Mouse (Mus musculus): ENCODE results near the gene Cacna1c. TPM values are rescaled to one million over a fixed set of nuclear protein-coding genes. Genes with fewer than 3 reads are reported as not detected.

Cacna1c gene
- polyA plus RNA-seq, 1 experiment = 1.0 TPM

DNA sequence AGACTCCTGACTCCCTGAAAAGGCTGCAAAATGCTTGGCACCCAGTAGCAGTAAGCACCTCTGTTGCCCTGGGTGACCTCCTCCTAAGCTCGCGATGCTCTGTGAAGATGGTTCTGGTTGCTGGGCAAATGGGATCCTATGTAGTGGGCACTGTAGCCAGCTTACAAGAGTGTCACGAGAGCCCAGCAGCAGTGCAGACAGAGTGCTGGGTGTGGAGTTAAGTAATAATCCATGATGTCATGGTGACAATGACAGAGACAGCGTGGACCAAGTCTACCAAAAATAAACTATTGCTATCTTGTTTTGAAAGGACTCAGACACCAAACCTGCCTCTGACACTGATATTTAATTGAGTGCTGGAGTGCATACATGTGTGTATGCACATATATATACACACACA is 5.4 kb upstream of the Cacna1c start:
- 0 out of 2 replicates have a peak, but pooled peaks cover 2% of the 10 kb centered on the region for H3K9me3 ChIP-seq (replicated peaks; ENCODE audit: control insufficient read depth, insufficient read depth, low read length, poor library complexity, severe bottlenecking)
- no peak overlapping the region for H3K27ac ChIP-seq (ENCODE audit: insufficient read depth, low read length)
- no peak overlapping the region for H3K9ac ChIP-seq (ENCODE audit: low read depth, poor library complexity, severe bottlenecking)
- H3K27me3 ChIP-seq (ENCODE audit: control insufficient read depth, insufficient read depth, low read length, poor library complexity, severe bottlenecking) = no peaks in the 10 kb centered on the region
- H3K4me1 ChIP-seq (ENCODE audit: control insufficient read depth, insufficient read depth, low read length) = peaks cover 3% of the 10 kb centered on the region
- H3K36me3 ChIP-seq (ENCODE audit: control insufficient read depth, insufficient read depth, low read length, poor library complexity, severe bottlenecking) = no peaks in the 10 kb centered on the region; the same call in 1 of the 2 replicates
- no peak overlapping the region for H3K4me3 ChIP-seq (ENCODE audit: low read depth, low read length)
- TF ChIP-seq EP300 (IDR thresholded peaks at IDR 0.05; ENCODE audit: insufficient read depth, low read depth, low read length) = no peak
- TF ChIP-seq CTCF (IDR thresholded peaks at IDR 0.05; ENCODE audit: low read depth, low read length) = no peak
- no peak for TF ChIP-seq POLR2A (IDR thresholded peaks at IDR 0.05; ENCODE audit: insufficient read depth, low read length)

DNA sequence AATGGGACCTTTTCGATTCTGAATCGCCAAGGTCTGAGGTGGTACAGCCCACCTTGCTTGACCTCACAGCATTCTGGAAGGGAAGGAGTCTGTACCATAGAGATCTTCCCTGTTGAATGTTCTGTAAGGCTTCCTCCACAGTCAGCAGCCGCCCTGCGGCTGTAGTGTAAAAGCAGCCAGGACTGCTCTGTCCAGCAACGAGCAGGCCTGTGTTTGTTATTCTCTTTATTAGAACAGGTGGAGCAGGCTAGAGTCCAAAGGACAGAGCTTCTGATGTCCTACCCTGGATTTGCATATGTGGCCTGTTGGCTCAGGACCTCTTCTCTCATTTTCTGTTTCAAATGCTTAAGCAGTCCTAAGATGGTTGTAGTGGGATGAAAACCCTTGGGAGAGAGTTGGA is 4.1 kb upstream of the Cacna1c start:
- H3K9me3 ChIP-seq (replicated peaks; ENCODE audit: control insufficient read depth, insufficient read depth, low read length, poor library complexity, severe bottlenecking) = 0 out of 2 replicates have a peak, but pooled peaks cover 2% of the 10 kb centered on the region
- no peak overlapping the region for H3K4me3 ChIP-seq (ENCODE audit: low read depth, low read length)
- no peak for TF ChIP-seq CTCF (IDR thresholded peaks at IDR 0.05; ENCODE audit: low read depth, low read length)
- no peak for TF ChIP-seq POLR2A (IDR thresholded peaks at IDR 0.05; ENCODE audit: insufficient read depth, low read length)
- TF ChIP-seq EP300 (IDR thresholded peaks at IDR 0.05; ENCODE audit: insufficient read depth, low read depth, low read length) = no peak
- peak overlapping the region; percentile 61; the same call in 1 of the 2 replicates for H3K27ac ChIP-seq (ENCODE audit: insufficient read depth, low read length)
- peaks cover 3% of the 10 kb centered on the region for H3K4me1 ChIP-seq (ENCODE audit: control insufficient read depth, insufficient read depth, low read length)
- no peak overlapping the region for H3K9ac ChIP-seq (ENCODE audit: low read depth, poor library complexity, severe bottlenecking)
- no peaks in the 10 kb centered on the region; the same call in 1 of the 2 replicates for H3K36me3 ChIP-seq (ENCODE audit: control insufficient read depth, insufficient read depth, low read length, poor library complexity, severe bottlenecking)
- no peaks in the 10 kb centered on the region for H3K27me3 ChIP-seq (ENCODE audit: control insufficient read depth, insufficient read depth, low read length, poor library complexity, severe bottlenecking)

DNA sequence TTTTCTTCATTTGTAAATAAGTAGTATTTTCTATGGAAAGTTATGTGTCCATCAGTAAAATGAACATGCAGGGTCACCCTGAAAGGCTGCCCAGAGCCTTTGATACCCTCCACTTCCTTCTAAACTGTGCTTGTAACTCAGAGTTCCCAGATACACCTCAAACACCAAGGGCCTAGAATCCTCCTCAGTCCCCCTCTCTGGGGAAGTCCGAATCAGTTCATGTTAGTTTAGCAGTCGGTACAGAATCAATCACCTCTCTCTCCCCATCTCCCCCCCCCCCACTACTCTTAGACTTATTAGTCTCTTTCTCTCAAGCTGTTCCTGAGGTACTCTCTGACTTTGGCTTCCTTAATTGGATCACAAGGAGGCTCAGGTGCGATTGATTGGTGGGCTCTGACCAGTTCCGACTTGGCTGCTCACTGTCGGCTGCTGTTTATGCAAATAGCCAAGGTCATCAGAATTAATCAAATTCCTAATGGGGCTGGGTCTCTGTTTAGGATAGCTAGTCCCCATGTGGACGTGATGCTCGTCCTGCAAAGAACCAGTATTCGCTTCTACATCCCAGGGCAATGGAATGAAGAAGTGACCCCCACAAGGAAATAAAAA is 3.2 kb upstream of the Cacna1c start:
- Histone ChIP-seq H3K4me3 (ENCODE audit: low read depth, low read length) (no peak overlapping the region), H3K4me1 (ENCODE audit: control insufficient read depth, insufficient read depth, low read length) (peaks cover 2% of the 10 kb centered on the region), H3K9me3 (replicated peaks; ENCODE audit: control insufficient read depth, insufficient read depth, low read length, poor library complexity, severe bottlenecking) (0 out of 2 replicates have a peak, but pooled peaks cover 2% of the 10 kb centered on the region), H3K9ac (ENCODE audit: low read depth, poor library complexity, severe bottlenecking) (no peak overlapping the region), H3K36me3 (ENCODE audit: control insufficient read depth, insufficient read depth, low read length, poor library complexity, severe bottlenecking) (no peaks in the 10 kb centered on the region; the same call in 1 of the 2 replicates), H3K27me3 (ENCODE audit: control insufficient read depth, insufficient read depth, low read length, poor library complexity, severe bottlenecking) (no peaks in the 10 kb centered on the region), H3K27ac (ENCODE audit: insufficient read depth, low read length) (peak overlapping the region; percentile 67; the same call in 1 of the 2 replicates)
- TF ChIP-seq CTCF (IDR thresholded peaks at IDR 0.05; ENCODE audit: low read depth, low read length) (no peak), POLR2A (IDR thresholded peaks at IDR 0.05; ENCODE audit: insufficient read depth, low read length) (no peak), EP300 (IDR thresholded peaks at IDR 0.05; ENCODE audit: insufficient read depth, low read depth, low read length) (no peak)

DNA sequence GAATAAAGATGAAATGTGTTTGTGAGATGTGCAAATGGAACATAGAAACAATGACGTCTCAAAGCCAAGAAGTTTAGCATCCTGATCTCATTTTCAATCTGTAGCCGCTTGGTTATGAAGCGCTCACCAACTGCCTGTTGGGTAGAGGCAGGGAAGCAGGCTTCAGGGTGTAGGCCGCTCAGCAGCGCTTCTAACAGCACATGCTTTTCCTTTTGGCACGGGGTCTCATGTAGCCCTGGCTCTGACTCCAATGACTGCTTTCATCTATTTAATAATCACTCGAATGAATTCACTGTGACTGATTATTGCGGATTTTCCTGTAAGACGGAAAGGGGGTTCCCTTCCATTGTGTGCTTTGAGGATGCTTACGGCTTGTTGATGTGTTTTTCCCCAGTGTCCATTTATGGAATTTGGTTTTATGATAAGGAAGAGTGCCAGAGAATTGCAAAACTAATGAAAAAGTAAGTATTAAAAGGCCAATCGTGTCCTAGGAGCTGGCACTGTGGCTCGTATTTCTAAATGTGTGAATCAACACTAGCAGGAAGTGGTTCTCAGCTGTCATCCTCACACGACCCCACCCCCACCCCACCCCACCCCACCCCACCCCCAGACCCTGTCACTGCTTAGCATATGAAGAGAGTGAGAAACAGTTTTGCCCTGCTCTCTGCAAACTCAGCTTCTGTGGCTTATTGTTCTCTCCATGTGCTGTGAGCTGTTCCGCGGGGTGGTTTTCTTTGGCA is 2.5 kb upstream of the Cacna1c start:
- Histone ChIP-seq H3K27ac (ENCODE audit: insufficient read depth, low read length) (0 out of 2 replicates have a peak overlapping the region, but pooled peaks have one; percentile 67), H3K4me1 (ENCODE audit: control insufficient read depth, insufficient read depth, low read length) (peaks cover 2% of the 10 kb centered on the region), H3K27me3 (ENCODE audit: control insufficient read depth, insufficient read depth, low read length, poor library complexity, severe bottlenecking) (no peaks in the 10 kb centered on the region), H3K9me3 (replicated peaks; ENCODE audit: control insufficient read depth, insufficient read depth, low read length, poor library complexity, severe bottlenecking) (0 out of 2 replicates have a peak, but pooled peaks cover 2% of the 10 kb centered on the region), H3K9ac (ENCODE audit: low read depth, poor library complexity, severe bottlenecking) (no peak overlapping the region), H3K4me3 (ENCODE audit: low read depth, low read length) (no peak overlapping the region), H3K36me3 (ENCODE audit: control insufficient read depth, insufficient read depth, low read length, poor library complexity, severe bottlenecking) (no peaks in the 10 kb centered on the region; the same call in 1 of the 2 replicates)
- TF ChIP-seq EP300 (IDR thresholded peaks at IDR 0.05; ENCODE audit: insufficient read depth, low read depth, low read length) (0 out of 2 replicates have a peak, but pooled peaks have one; percentile 34), POLR2A (IDR thresholded peaks at IDR 0.05; ENCODE audit: insufficient read depth, low read length) (no peak)

DNA sequence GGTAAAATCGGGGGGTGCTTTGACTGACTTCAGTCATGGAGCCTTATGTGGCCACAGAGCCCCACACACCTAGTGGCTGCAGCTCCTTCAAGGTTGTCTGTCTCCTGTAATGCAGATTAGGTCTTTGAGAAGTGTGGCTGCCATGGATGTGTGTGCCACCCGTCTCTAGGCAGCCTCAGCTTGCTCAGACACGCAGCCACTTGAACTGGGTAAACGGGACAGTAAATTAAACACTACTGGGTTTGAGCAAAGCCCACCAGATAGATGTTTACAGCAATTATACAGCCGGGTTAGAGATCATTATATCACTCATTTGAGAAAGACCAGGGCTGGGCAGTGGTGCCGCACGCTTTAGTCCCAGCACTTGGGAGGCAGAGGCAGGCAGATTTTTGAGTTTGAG is 1.6 kb downstream of the Cacna1c start:
- peaks cover 2% of the 10 kb centered on the region for H3K4me1 ChIP-seq (ENCODE audit: control insufficient read depth, insufficient read depth, low read length)
- no peaks in the 10 kb centered on the region for H3K36me3 ChIP-seq (ENCODE audit: control insufficient read depth, insufficient read depth, low read length, poor library complexity, severe bottlenecking)
- H3K4me3 ChIP-seq (ENCODE audit: low read depth, low read length) = no peak overlapping the region
- H3K27me3 ChIP-seq (ENCODE audit: control insufficient read depth, insufficient read depth, low read length, poor library complexity, severe bottlenecking) = no peaks in the 10 kb centered on the region
- H3K27ac ChIP-seq (ENCODE audit: insufficient read depth, low read length) = no peak overlapping the region
- TF ChIP-seq CTCF (IDR thresholded peaks at IDR 0.05; ENCODE audit: low read depth, low read length) (no peak), EP300 (IDR thresholded peaks at IDR 0.05; ENCODE audit: insufficient read depth, low read depth, low read length) (no peak), POLR2A (IDR thresholded peaks at IDR 0.05; ENCODE audit: insufficient read depth, low read length) (no peak)
- peaks cover 8% of the 10 kb centered on the region for H3K9me3 ChIP-seq (replicated peaks; ENCODE audit: control insufficient read depth, insufficient read depth, low read length, poor library complexity, severe bottlenecking)
- no peak overlapping the region for H3K9ac ChIP-seq (ENCODE audit: low read depth, poor library complexity, severe bottlenecking)

DNA sequence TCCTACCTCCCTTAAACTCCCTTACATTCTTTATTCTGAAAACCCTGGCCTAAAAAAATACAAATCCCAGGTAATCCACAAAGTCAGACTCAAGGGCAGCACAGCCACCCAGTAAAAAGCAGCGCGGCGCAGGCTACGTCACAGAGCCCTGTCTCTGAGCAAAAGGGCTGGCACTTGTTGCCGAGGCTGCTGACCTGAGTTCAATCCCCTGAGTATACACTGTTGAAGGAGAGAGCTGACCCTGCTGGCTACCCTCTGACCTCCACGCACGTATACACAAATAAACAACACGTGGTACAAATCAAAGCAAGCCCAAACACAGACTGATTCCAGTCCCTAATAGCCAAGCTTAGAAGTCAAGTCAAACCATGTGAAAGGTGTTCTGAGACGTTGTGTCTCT is 2.1 kb downstream of the Cacna1c start:
- H3K27ac ChIP-seq (ENCODE audit: insufficient read depth, low read length) = no peak overlapping the region
- TF ChIP-seq POLR2A (IDR thresholded peaks at IDR 0.05; ENCODE audit: insufficient read depth, low read length) (no peak), CTCF (IDR thresholded peaks at IDR 0.05; ENCODE audit: low read depth, low read length) (no peak)
- peaks cover 2% of the 10 kb centered on the region for H3K4me1 ChIP-seq (ENCODE audit: control insufficient read depth, insufficient read depth, low read length)
- no peaks in the 10 kb centered on the region for H3K27me3 ChIP-seq (ENCODE audit: control insufficient read depth, insufficient read depth, low read length, poor library complexity, severe bottlenecking)
- H3K9ac ChIP-seq (ENCODE audit: low read depth, poor library complexity, severe bottlenecking) = no peak overlapping the region
- H3K9me3 ChIP-seq (replicated peaks; ENCODE audit: control insufficient read depth, insufficient read depth, low read length, poor library complexity, severe bottlenecking) = peaks cover 8% of the 10 kb centered on the region
- no peak overlapping the region for H3K4me3 ChIP-seq (ENCODE audit: low read depth, low read length)
- no peaks in the 10 kb centered on the region for H3K36me3 ChIP-seq (ENCODE audit: control insufficient read depth, insufficient read depth, low read length, poor library complexity, severe bottlenecking)

Measured in ES-Bruce4 (cell line).